Mouse (Mus musculus) liver, embryonic 12.5 days (tissue): ENCODE results near the gene Rhox1. TPM values are rescaled to one million over a fixed set of nuclear protein-coding genes. Genes with fewer than 3 reads are reported as not detected.
"Not testable (repeated sequence)": the region's sequence is repeated elsewhere in the genome, so short reads cannot be mapped to it uniquely, and the experiment has no call there.

Experiments used
- ATAC-seq: fragments of 200-750 bp; cut with Nextera tagmentation; 2 replicates; pipeline ENCODE4 v1.8.0; 2017; ENCODE audit warnings: moderate number of reproducible peaks, mild to moderate bottlenecking, moderate library complexity
- H3K27ac ChIP-seq: fragments of 300-500 bp; sonication (generic); 2 replicates; pipeline ENCODE4 v1.5.1; 2016; ENCODE audit warnings: mild to moderate bottlenecking
- H3K27me3 ChIP-seq: fragments of 300-500 bp; sonication (generic); replicated peaks from 2 replicates; pipeline ENCODE4 v1.6.1; 2016; ENCODE audit warnings: mild to moderate bottlenecking, moderate library complexity
- H3K36me3 ChIP-seq: fragments of 300-500 bp; sonication (generic); 2 replicates; pipeline ENCODE4 v1.6.1; 2016; ENCODE audit warnings: mild to moderate bottlenecking, moderate library complexity
- H3K4me1 ChIP-seq: fragments of 300-500 bp; sonication (generic); 2 replicates; pipeline ENCODE4 v1.6.1; 2016
- H3K4me2 ChIP-seq: fragments of 300-500 bp; sonication (generic); 2 replicates; pipeline ENCODE4 v1.6.1; 2016; ENCODE audit warnings: mild to moderate bottlenecking, moderate library complexity
- H3K4me3 ChIP-seq: fragments of 300-500 bp; sonication (generic); 2 replicates; pipeline ENCODE4 v1.5.1; 2016; ENCODE audit warnings: mild to moderate bottlenecking, moderate library complexity
- H3K9ac ChIP-seq: fragments of 300-500 bp; sonication (generic); 2 replicates; pipeline ENCODE4 v1.6.1; 2016; ENCODE audit warnings: mild to moderate bottlenecking, moderate library complexity
- H3K9me3 ChIP-seq: fragments of 300-500 bp; sonication (generic); replicated peaks from 2 replicates; pipeline ENCODE4 v1.6.1; 2016; ENCODE audit warnings: mild to moderate bottlenecking, moderate library complexity
- WGBS: fragments of 180-500 bp; shearing (Covaris S2); methylation state at CpG from one replicate; pipeline ENCODE4 v1.1.7; 2016; ENCODE audit not compliant: insufficient replicate concordance; 5-methylcytosine and 5-hydroxymethylcytosine counted together
- polyA plus RNA-seq: library from polyadenylated mRNA; unstranded; fragments of >200 nt; fragmentation: Nextera tagmentation; extraction: Ambion mirVana; gene quantifications from 2 replicates; pipeline ENCODE4 v1.2.1, GENCODE M21; 2016

The Rhox1 gene
- not detected in 2 replicates for polyA plus RNA-seq

GRCm38 (mm10) chrX:37222158-37222557 lies at the start of gene Rhox1:
TSS of gene Rhox1 (minus strand) at chrX:37222258.
- not testable (repeated sequence) for H3K9ac ChIP-seq, ATAC-seq, H3K4me2 ChIP-seq, H3K4me3 ChIP-seq, H3K27ac ChIP-seq, H3K9me3 ChIP-seq, H3K27me3 ChIP-seq, H3K36me3 ChIP-seq, H3K4me1 ChIP-seq
- WGBS = 52% methylated on average over 1 of the region's 1 CpGs

- not testable (repeated sequence) for H3K9ac ChIP-seq, H3K9me3 ChIP-seq, H3K27ac ChIP-seq, H3K4me3 ChIP-seq, H3K4me1 ChIP-seq, H3K4me2 ChIP-seq, ATAC-seq, H3K27me3 ChIP-seq, H3K36me3 ChIP-seq
- WGBS = 87% methylated on average over 11 of the region's 19 CpGs
Observed at GRCm38 (mm10) chrX:37265038-37265437, 43.0 kb upstream of the Rhox1 start, which contains the start of gene Rhox4a. TSS of gene Rhox4a (plus strand) at chrX:37265338.

- not testable (repeated sequence) for H3K27ac ChIP-seq, H3K4me3 ChIP-seq, H3K4me2 ChIP-seq, H3K27me3 ChIP-seq, H3K9me3 ChIP-seq, ATAC-seq, H3K4me1 ChIP-seq, H3K9ac ChIP-seq, H3K36me3 ChIP-seq
- WGBS = 71% methylated on average over 1 of the region's 3 CpGs
Observed at GRCm38 (mm10) chrX:37249619-37250018, 27.6 kb upstream of the Rhox1 start, which contains the start of gene Rhox3a. TSS of gene Rhox3a (plus strand) at chrX:37249919.

GRCm38 (mm10) chrX:37244676-37245075 lies 22.6 kb upstream of the Rhox1 start, which contains the start of gene Rhox2a:
TSS of gene Rhox2a (plus strand) at chrX:37244976.
- ATAC-seq = not testable (repeated sequence)

GRCm38 (mm10) chrX:37210941-37211340 lies 11.1 kb downstream of the Rhox1 start, which contains the start of gene Gm9:
TSS of gene Gm9 (minus strand) at chrX:37211041.
- Histone ChIP-seq H3K36me3 (no peaks in the 10 kb centered on the region), H3K9me3 (no peaks in the 10 kb centered on the region), H3K27me3 (no peaks in the 10 kb centered on the region), H3K4me3 (no peak within 1 kb of the TSS), H3K4me2 (no peak within 1 kb of the TSS), H3K4me1 (no peaks in the 10 kb centered on the region), H3K27ac (no peak within 1 kb of the TSS), H3K9ac (no peak within 1 kb of the TSS)
- no peak for ATAC-seq
- WGBS = 66% methylated on average over 10 of the region's 10 CpGs

More at GRCm38 (mm10) chrX:37244676-37245075, 22.6 kb upstream of the Rhox1 start, which contains the start of gene Rhox2a:
- H3K4me3 ChIP-seq, H3K4me2 ChIP-seq, H3K27ac ChIP-seq, H3K27me3 ChIP-seq, H3K9ac ChIP-seq, H3K9me3 ChIP-seq, H3K36me3 ChIP-seq, H3K4me1 ChIP-seq: not testable (repeated sequence)
- WGBS = 76% methylated on average over 2 of the region's 9 CpGs

GRCm38 (mm10) chrX:37198676-37199075 lies 23.4 kb downstream of the Rhox1 start:
- Histone ChIP-seq H3K4me3 (no peak overlapping the region), H3K9ac (no peak overlapping the region), H3K27me3 (no peaks in the 10 kb centered on the region), H3K4me2 (no peak overlapping the region), H3K27ac (no peak overlapping the region), H3K36me3 (no peaks in the 10 kb centered on the region), H3K9me3 (no peaks in the 10 kb centered on the region), H3K4me1 (no peaks in the 10 kb centered on the region)
- no peak for ATAC-seq
- 29% methylated on average over 8 of the region's 8 CpGs for WGBS

GRCm38 (mm10) chrX:37191744-37192379 lies 30.2 kb downstream of the Rhox1 start:
- Histone ChIP-seq H3K4me2 (peak overlapping the region; percentile 78), H3K9ac (peak overlapping the region; percentile 75), H3K4me1 (peaks cover 4% of the 10 kb centered on the region), H3K9me3 (no peaks in the 10 kb centered on the region), H3K27ac (no peak overlapping the region), H3K4me3 (peak overlapping the region; percentile 72), H3K36me3 (no peaks in the 10 kb centered on the region), H3K27me3 (no peaks in the 10 kb centered on the region)
- 18% methylated on average over 28 of the region's 28 CpGs for WGBS
- peak; percentile 27; the same call in 1 of the 2 replicates for ATAC-seq

GRCm38 (mm10) chrX:37191105-37191743 lies 30.8 kb downstream of the Rhox1 start, which contains the start of the genes Ndufa1 and Rnf113a1:
TSS of gene Ndufa1 (minus strand) at chrX:37191163.
TSS of gene Rnf113a1 (plus strand) at chrX:37191245.
- 6% methylated on average over 63 of the region's 63 CpGs for WGBS
- H3K9ac ChIP-seq = peak within 1 kb of the TSS; percentile 75
- no peaks in the 10 kb centered on the region for H3K36me3 ChIP-seq
- H3K27ac ChIP-seq = no peak within 1 kb of the TSS
- no peaks in the 10 kb centered on the region for H3K27me3 ChIP-seq
- no peaks in the 10 kb centered on the region for H3K9me3 ChIP-seq
- H3K4me2 ChIP-seq = peak within 1 kb of the TSS; percentile 78
- peak within 1 kb of the TSS; percentile 72 for H3K4me3 ChIP-seq
- peak; percentile 91 for ATAC-seq
- peaks cover 4% of the 10 kb centered on the region for H3K4me1 ChIP-seq

- WGBS = 12% methylated on average over 20 of the region's 20 CpGs
- Histone ChIP-seq H3K27me3 (no peaks in the 10 kb centered on the region), H3K4me1 (peaks cover 4% of the 10 kb centered on the region), H3K9ac (peak overlapping the region; percentile 75), H3K4me2 (peak overlapping the region; percentile 78), H3K4me3 (peak overlapping the region; percentile 72), H3K27ac (no peak overlapping the region), H3K9me3 (no peaks in the 10 kb centered on the region), H3K36me3 (no peaks in the 10 kb centered on the region)
- peak; percentile 12; the same call in 1 of the 2 replicates for ATAC-seq
Observed at GRCm38 (mm10) chrX:37190755-37191104, 31.3 kb downstream of the Rhox1 start.

- not testable (repeated sequence) for H3K9me3 ChIP-seq, H3K4me2 ChIP-seq, H3K4me1 ChIP-seq, H3K9ac ChIP-seq, H3K27ac ChIP-seq, H3K36me3 ChIP-seq, H3K27me3 ChIP-seq, ATAC-seq, H3K4me3 ChIP-seq
- WGBS = 55% methylated on average over 8 of the region's 8 CpGs
Observed at GRCm38 (mm10) chrX:37184401-37184800, 37.7 kb downstream of the Rhox1 start.

GRCm38 (mm10) chrX:37168742-37169141 lies 53.3 kb downstream of the Rhox1 start, which contains the start of gene Akap14:
TSS of gene Akap14 (minus strand) at chrX:37168842.
- 52% methylated on average over 5 of the region's 5 CpGs for WGBS
- Histone ChIP-seq H3K9ac (no peak within 1 kb of the TSS), H3K4me1 (no peaks in the 10 kb centered on the region), H3K36me3 (no peaks in the 10 kb centered on the region), H3K27ac (no peak within 1 kb of the TSS), H3K4me3 (no peak within 1 kb of the TSS), H3K9me3 (no peaks in the 10 kb centered on the region), H3K27me3 (no peaks in the 10 kb centered on the region), H3K4me2 (no peak within 1 kb of the TSS)
- no peak for ATAC-seq

GRCm38 (mm10) chrX:37167085-37167484 lies 55.0 kb downstream of the Rhox1 start:
- Histone ChIP-seq H3K9ac (no peak overlapping the region), H3K4me3 (no peak overlapping the region), H3K36me3 (no peaks in the 10 kb centered on the region), H3K27ac (no peak overlapping the region), H3K9me3 (no peaks in the 10 kb centered on the region), H3K27me3 (no peaks in the 10 kb centered on the region; the same call in 1 of the 2 replicates), H3K4me2 (no peak overlapping the region), H3K4me1 (no peaks in the 10 kb centered on the region)
- 12% methylated on average over 3 of the region's 3 CpGs for WGBS
- ATAC-seq = no peak
